Mouse (Mus musculus): ENCODE results near the gene Preb.

- TF ChIP-seq CTCF (IDR thresholded peaks at IDR 0.05) (no peak), EP300 (IDR thresholded peaks at IDR 0.05; ENCODE audit: insufficient read depth, low read depth, low read length) (no peak), POLR2A (IDR thresholded peaks at IDR 0.05; ENCODE audit: insufficient read depth, low read depth, low read length) (no peak)
These were observed 40.0 kb upstream of the Preb start for GRCm38 (mm10) chr5:31000122-31000521.
